7 mouse cellular contexts compared by ENCODE assay signal in the genomic region with DNA sequence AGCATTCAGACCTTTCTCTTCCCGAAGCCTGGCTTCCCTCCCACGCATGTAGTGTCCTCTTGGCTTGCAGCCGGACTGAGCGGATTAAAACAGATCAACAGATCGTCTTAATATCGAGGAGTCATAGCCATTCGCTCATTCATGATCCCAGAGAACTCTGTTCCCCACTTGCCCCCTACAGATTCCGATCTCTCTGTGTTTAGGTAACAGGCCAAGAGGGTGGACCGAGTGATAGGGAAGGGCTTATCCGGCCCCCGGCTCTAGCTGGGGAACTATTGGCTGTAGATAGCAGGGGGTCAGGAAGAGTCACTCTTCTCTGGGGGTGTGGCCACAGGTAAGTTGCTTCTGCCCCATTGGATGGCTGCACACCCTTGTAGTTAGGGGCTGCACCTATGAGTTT.
DNase-seq lines count a peak whose midpoint lies in the region; ATAC-seq lines count a peak whose summit lies in the region.

No protein-coding gene starts in this region.

- H3K4me2 ChIP-seq in heart, embryonic 15.5 days = peak overlapping the region; percentile 68
- peak overlapping the region; percentile 46 for H3K4me2 ChIP-seq in midbrain, embryonic 11.5 days

- 0 out of 2 replicates have a peak, but pooled peaks have one; percentile 37 for ATAC-seq in heart, embryonic 15.5 days (replicated peaks; ENCODE audit: insufficient number of reproducible peaks, insufficient read depth, low FRiP score, low read depth)
- ATAC-seq in midbrain, embryonic 11.5 days (ENCODE audit: low FRiP score) = peak; percentile 33; the same call in 1 of the 2 replicates
- ATAC-seq in frontal cortex, adult (ENCODE audit: low TSS enrichment) = no peak

- WGBS in heart, embryonic 15.5 days = 9% methylated on average over 11 of the region's 11 CpGs
- WGBS in midbrain, embryonic 11.5 days = 2% methylated on average over 11 of the region's 11 CpGs

- no peak overlapping the region for H3K9ac ChIP-seq in heart, embryonic 15.5 days
- no peak overlapping the region for H3K9ac ChIP-seq in midbrain, embryonic 11.5 days (ENCODE audit: low read length)

- H3K9me3 ChIP-seq in heart, embryonic 15.5 days (replicated peaks) = no peaks in the 10 kb centered on the region
- no peaks in the 10 kb centered on the region for H3K9me3 ChIP-seq in midbrain, embryonic 11.5 days (ENCODE audit: control insufficient read depth, low read length)

- H3K4me1 ChIP-seq in heart, embryonic 15.5 days (replicated peaks) = peaks cover 36% of the 10 kb centered on the region
- peaks cover 17% of the 10 kb centered on the region for H3K4me1 ChIP-seq in midbrain, embryonic 11.5 days (ENCODE audit: control insufficient read depth, insufficient read depth, low read length)

- H3K27ac ChIP-seq in heart, embryonic 15.5 days = peak overlapping the region; percentile 89; the same call in 1 of the 2 replicates
- no peak overlapping the region for H3K27ac ChIP-seq in midbrain, embryonic 11.5 days (ENCODE audit: low read depth, low read length)

- peak; percentile 25 for DNase-seq in adrenal gland, postnatal 25 days
- DNase-seq in embryo, embryonic 11 days = peak; percentile 31
- peak; percentile 57 for DNase-seq in kidney, postnatal 14 days
- no peak for DNase-seq in midbrain, embryonic 11.5 days (ENCODE audit: low spot score, missing footprints)
- DNase-seq in thymus, postnatal 4 days = no peak

- no peaks in the 10 kb centered on the region for H3K27me3 ChIP-seq in heart, embryonic 15.5 days
- H3K27me3 ChIP-seq in midbrain, embryonic 11.5 days (ENCODE audit: control insufficient read depth, insufficient read depth, low read length) = no peaks in the 10 kb centered on the region

- no peaks in the 10 kb centered on the region for H3K36me3 ChIP-seq in heart, embryonic 15.5 days
- H3K36me3 ChIP-seq in midbrain, embryonic 11.5 days (ENCODE audit: control insufficient read depth, insufficient read depth, low read length) = no peaks in the 10 kb centered on the region

- H3K4me3 ChIP-seq in heart, embryonic 15.5 days = peak overlapping the region; percentile 45
- H3K4me3 ChIP-seq in midbrain, embryonic 11.5 days (ENCODE audit: low read depth, low read length) = no peak overlapping the region

Comparison
In these comparisons a context has a peak if more than half of its experiments do, and no peak if none do; other contexts are left out.
1. DNase-seq: peak in adrenal gland, postnatal 25 days (single experiment), embryo, embryonic 11 days (single experiment) and kidney, postnatal 14 days (single experiment); none in midbrain, embryonic 11.5 days (single experiment) and thymus, postnatal 4 days (single experiment).